Mouse (Mus musculus) forebrain, embryonic 11.5 days (tissue): ENCODE data around the gene Dll1. TPM values are rescaled to one million over a fixed set of nuclear protein-coding genes. Genes with fewer than 3 reads are reported as not detected.

Source experiments
- ATAC-seq: fragments of 200-750 bp; cut with Nextera tagmentation; replicated peaks from 2 replicates; pipeline ENCODE4 v1.8.0; 2017; ENCODE audit warnings: moderate TSS enrichment; ENCODE audit not compliant: low FRiP score
- DNase-seq: peaks from one replicate; pipeline ENCODE4 v3.0.0-alpha.2; 2017; ENCODE audit warnings: low spot score
- H3K27ac ChIP-seq: fragments of 300-500 bp; sonication (generic); 2 replicates; pipeline ENCODE4 v1.5.1; 2014; ENCODE audit warnings: low read depth, low read length
- H3K27me3 ChIP-seq: fragments of 300-500 bp; sonication (generic); 2 replicates; pipeline ENCODE4 v1.6.1; 2014; ENCODE audit warnings: mild to moderate bottlenecking, low read length, mixed read lengths; ENCODE audit not compliant: control insufficient read depth, insufficient read depth
- H3K36me3 ChIP-seq: fragments of 300-500 bp; sonication (generic); 2 replicates; pipeline ENCODE4 v1.6.1; 2014; ENCODE audit warnings: mild to moderate bottlenecking, low read length, moderate library complexity, mixed read lengths; ENCODE audit not compliant: control insufficient read depth, insufficient read depth
- H3K4me1 ChIP-seq: fragments of 300-500 bp; sonication (generic); replicated peaks from 2 replicates; pipeline ENCODE4 v1.6.1; 2014; ENCODE audit warnings: low read length, mixed read lengths; ENCODE audit not compliant: control insufficient read depth, insufficient read depth
- H3K4me2 ChIP-seq: fragments of 300-500 bp; sonication (generic); 2 replicates; pipeline ENCODE4 v1.6.1; 2014; ENCODE audit warnings: low read depth, mild to moderate bottlenecking, low read length, moderate library complexity, mixed read lengths; ENCODE audit not compliant: severe bottlenecking
- H3K4me3 ChIP-seq: fragments of 300-500 bp; sonication (generic); 2 replicates; pipeline ENCODE4 v1.5.1; 2014; ENCODE audit warnings: low read depth, low read length
- H3K9ac ChIP-seq: fragments of 300-500 bp; sonication (generic); 2 replicates; pipeline ENCODE4 v1.6.1; 2014; ENCODE audit warnings: low read length
- H3K9me3 ChIP-seq: fragments of 300-500 bp; sonication (generic); 2 replicates; pipeline ENCODE4 v1.6.1; 2016; ENCODE audit warnings: low read length, mixed read lengths; ENCODE audit not compliant: control insufficient read depth
- WGBS: fragments of 180-500 bp; shearing (Covaris S2); extraction: QIAGEN DNeasy Blood & Tissue Kit; methylation state at CpG from one replicate; pipeline ENCODE4 v1.1.7; 2014; 5-methylcytosine and 5-hydroxymethylcytosine counted together
- polyA plus RNA-seq: library from polyadenylated mRNA; unstranded; fragments of >200 nt; fragmentation: Nextera tagmentation; extraction: Ambion mirVana; gene quantifications from 2 replicates; pipeline ENCODE4 v1.2.1, GENCODE M21; 2014

The Dll1 gene
- polyA plus RNA-seq, 1 experiment from 2014 or later, result 97.4 TPM

GRCm38 (mm10) chr17:15327106-15327505 is 49.6 kb downstream of the Dll1 start:
- no peak overlapping the region for H3K4me3 ChIP-seq
- no peaks in the 10 kb centered on the region for H3K4me1 ChIP-seq
- no peak overlapping the region for H3K27ac ChIP-seq
- H3K9ac ChIP-seq, result no peak overlapping the region
- DNase-seq (no peak), ATAC-seq (no peak)
- H3K4me2 ChIP-seq, result no peak overlapping the region
- H3K9me3 ChIP-seq, result no peaks in the 10 kb centered on the region
- 95% methylated on average over 5 of the region's 5 CpGs for WGBS
- H3K36me3 ChIP-seq, result no peaks in the 10 kb centered on the region
- H3K27me3 ChIP-seq, result no peaks in the 10 kb centered on the region

DNA sequence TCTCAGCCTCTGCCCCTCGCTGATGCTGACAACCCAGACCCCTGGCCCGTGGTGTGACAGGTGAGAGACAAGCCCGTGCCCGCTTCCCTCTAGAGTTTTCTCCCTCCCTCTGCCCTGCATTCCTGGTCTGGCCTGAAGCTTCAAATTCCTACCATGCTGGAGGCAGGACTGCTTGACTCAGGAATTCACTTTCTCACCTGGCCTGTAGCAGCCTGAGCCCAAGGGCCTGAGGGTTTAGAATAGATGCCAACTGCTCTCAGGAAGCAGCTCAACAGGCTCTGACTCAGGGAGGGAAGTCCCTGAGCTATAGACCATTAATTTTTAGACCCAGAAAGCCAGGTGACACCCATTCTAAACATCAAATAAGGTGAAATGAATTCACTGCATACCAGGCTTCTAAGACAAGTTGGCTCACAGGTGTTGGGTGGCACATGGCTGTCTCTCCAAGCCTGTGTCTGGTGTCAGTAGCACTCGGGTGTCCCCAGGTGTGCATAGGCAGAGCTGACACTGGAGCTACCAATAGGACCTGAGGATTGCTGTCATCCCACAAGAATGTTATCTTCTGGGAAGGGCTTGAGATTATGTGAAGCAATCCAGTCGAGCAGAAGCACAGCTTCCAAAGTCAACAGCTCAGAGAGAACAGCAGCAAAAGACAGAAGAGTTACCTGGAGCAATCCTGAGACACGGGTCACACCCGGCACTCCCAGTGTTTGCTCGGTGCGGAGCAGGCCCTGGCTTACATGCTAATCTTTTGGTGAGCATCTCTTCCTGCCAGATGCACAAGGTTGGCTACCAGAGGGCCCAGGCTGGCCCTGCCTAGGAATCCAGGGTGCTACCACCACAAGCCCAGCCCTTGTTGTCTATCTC is 50.5 kb downstream of the Dll1 start:
- Histone ChIP-seq H3K4me1 (no peaks in the 10 kb centered on the region), H3K9ac (no peak overlapping the region), H3K27me3 (no peaks in the 10 kb centered on the region), H3K4me2 (no peak overlapping the region), H3K9me3 (no peaks in the 10 kb centered on the region), H3K27ac (no peak overlapping the region), H3K4me3 (no peak overlapping the region), H3K36me3 (no peaks in the 10 kb centered on the region)
- ATAC-seq, result no peak
- 80% methylated on average over 10 of the region's 10 CpGs for WGBS
- no peak for DNase-seq

DNA sequence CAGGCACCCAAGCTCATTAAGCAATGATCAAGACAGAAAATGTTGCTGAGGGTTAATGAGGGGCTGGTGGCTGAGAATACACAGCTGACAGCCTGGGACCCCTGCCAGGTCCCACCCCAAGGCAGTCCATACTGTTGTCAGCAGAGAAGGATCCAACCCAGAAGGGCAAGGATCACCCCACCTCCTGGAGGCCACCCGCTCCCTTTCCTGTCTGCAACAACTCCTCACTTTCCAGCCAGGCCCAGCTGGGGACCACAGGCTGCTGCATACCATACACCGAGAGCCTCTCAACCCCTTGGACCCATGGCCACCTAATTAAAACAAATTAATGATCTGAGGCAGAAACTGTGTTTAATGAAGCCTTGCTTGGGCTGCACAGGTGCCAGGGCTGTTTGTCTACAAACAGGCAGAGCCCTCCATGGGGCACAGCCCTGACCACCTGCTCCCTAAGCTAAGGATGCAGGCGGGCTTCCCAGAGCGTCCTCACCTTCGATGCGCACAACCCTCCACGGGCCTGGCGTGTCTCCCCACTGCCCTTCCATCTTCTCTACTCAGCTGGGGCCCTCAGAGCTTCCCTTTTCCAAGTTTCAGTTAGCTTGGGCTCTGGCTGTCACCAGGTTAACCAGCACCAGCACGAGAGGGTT is 53.4 kb downstream of the Dll1 start:
- Histone ChIP-seq H3K4me2 (no peak overlapping the region), H3K36me3 (no peaks in the 10 kb centered on the region), H3K27ac (no peak overlapping the region), H3K9me3 (no peaks in the 10 kb centered on the region), H3K4me3 (no peak overlapping the region), H3K4me1 (no peaks in the 10 kb centered on the region), H3K9ac (no peak overlapping the region), H3K27me3 (no peaks in the 10 kb centered on the region)
- WGBS, result 83% methylated on average over 9 of the region's 9 CpGs
- ATAC-seq (peak; percentile 71), DNase-seq (peak; percentile 57)

Other genes starting within 250 kb of the Dll1 start
- 32.7 and 33.6 TPM in 2 replicates for gene Fam120b, start 19.3 kb upstream of the Dll1 start, polyA plus RNA-seq
- 244 and 247 TPM in 2 replicates for gene Psmb1, start 122.9 kb upstream of the Dll1 start, polyA plus RNA-seq
- 79.6 and 80.4 TPM in 2 replicates for gene Tbp, start 123.0 kb upstream of the Dll1 start, polyA plus RNA-seq
- 51.6 and 53.0 TPM in 2 replicates for gene Pdcd2, start 150.4 kb upstream of the Dll1 start, polyA plus RNA-seq
- 1.2 and 1.3 TPM in 2 replicates for gene Prdm9, start 187.5 kb upstream of the Dll1 start, polyA plus RNA-seq